Mouse (Mus musculus): ENCODE data around the gene Zdhhc20.

DNA sequence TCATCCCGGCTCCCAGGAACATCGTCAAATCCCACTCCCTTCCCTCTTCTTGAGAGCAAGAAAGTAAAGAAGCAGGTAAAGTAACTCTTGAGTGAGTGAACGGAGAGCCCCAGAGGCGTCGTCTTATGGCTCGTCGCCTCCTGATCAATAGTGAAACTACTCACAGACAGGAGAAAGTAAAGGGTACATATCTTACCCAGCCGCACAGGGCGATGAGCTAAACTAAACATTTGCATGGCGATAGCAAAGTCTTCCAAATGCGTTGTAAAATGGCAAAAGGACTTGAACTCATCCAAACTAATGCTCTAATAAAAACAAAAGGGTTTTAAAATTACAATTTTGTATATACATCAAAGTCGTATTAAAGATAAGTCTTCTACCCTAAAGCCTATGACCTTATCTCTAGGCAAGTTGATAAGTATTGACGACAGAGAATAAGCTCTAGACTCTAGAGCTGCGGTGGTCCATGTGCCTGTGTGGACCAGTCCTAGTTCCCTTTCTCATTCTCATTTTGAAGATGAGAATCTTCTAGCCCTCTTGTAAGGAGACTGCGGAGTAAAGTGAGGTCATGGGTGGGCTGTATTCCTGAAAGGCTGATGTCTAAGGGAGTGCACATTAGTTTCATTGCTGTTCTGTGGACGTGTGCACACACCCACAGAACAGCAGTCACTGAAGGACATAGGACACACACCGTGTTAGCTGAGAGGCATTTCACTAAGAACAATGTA is 29.2 kb upstream of the Zdhhc20 start:
- TF ChIP-seq CTCF (IDR thresholded peaks at IDR 0.05; ENCODE audit: extremely low read depth, insufficient read depth, insufficient read length, insufficient replicate concordance) (no peak), POLR2A (IDR thresholded peaks at IDR 0.05; ENCODE audit: low read depth, low read length) (no peak)
